Mouse (Mus musculus) lung, embryonic 15.5 days (tissue): Measurements from ENCODE around the gene Gm9999. TPM values are rescaled to one million over a fixed set of nuclear protein-coding genes. Genes with fewer than 3 reads are reported as not detected.

ENCODE experiments used
- ATAC-seq: fragments of 200-750 bp; cut with Nextera tagmentation; 2 replicates; pipeline ENCODE4 v1.8.0; 2017; ENCODE audit warnings: moderate number of reproducible peaks, borderline replicate concordance; ENCODE audit not compliant: low FRiP score, low TSS enrichment; ENCODE audit errors: extremely low read depth
- H3K27ac ChIP-seq: fragments of 300-500 bp; sonication (generic); 2 replicates; pipeline ENCODE4 v1.5.1; 2015; ENCODE audit warnings: moderate library complexity, mild to moderate bottlenecking, inconsistent platforms
- H3K27me3 ChIP-seq: fragments of 300-500 bp; sonication (generic); 2 replicates; pipeline ENCODE4 v1.6.1; 2015; ENCODE audit warnings: inconsistent platforms
- H3K36me3 ChIP-seq: fragments of 300-500 bp; sonication (generic); 2 replicates; pipeline ENCODE4 v1.6.1; 2015; ENCODE audit warnings: inconsistent platforms
- H3K4me1 ChIP-seq: fragments of 300-500 bp; sonication (generic); 2 replicates; pipeline ENCODE4 v1.6.1; 2015; ENCODE audit warnings: inconsistent platforms
- H3K4me2 ChIP-seq: fragments of 300-500 bp; sonication (generic); 2 replicates; pipeline ENCODE4 v1.6.1; 2015; ENCODE audit warnings: inconsistent platforms, mild to moderate bottlenecking, moderate library complexity
- H3K4me3 ChIP-seq: fragments of 300-500 bp; sonication (generic); 2 replicates; pipeline ENCODE4 v1.5.1; 2015; ENCODE audit warnings: mild to moderate bottlenecking, inconsistent platforms
- H3K9ac ChIP-seq: fragments of 300-500 bp; sonication (generic); 2 replicates; pipeline ENCODE4 v1.6.1; 2015; ENCODE audit warnings: inconsistent platforms
- H3K9me3 ChIP-seq: fragments of 300-500 bp; sonication (generic); 2 replicates; pipeline ENCODE4 v1.6.1; 2016; ENCODE audit warnings: inconsistent platforms
- WGBS: fragments of 180-500 bp; shearing (Covaris S2); methylation state at CpG from one replicate; pipeline ENCODE4 v1.1.7; 2015; 5-methylcytosine and 5-hydroxymethylcytosine counted together
- polyA plus RNA-seq: library from polyadenylated mRNA; unstranded; fragments of >200 nt; fragmentation: Nextera tagmentation; extraction: Ambion mirVana; gene quantifications from 2 replicates; pipeline ENCODE4 v1.2.1, GENCODE M21; 2015

The Gm9999 gene
- polyA plus RNA-seq, 1 experiment from 2014 or later, result not detected

- no peak overlapping the region for H3K9ac ChIP-seq
- H3K4me3 ChIP-seq, result no peak overlapping the region
- no peaks in the 10 kb centered on the region for H3K9me3 ChIP-seq
- H3K36me3 ChIP-seq, result no peaks in the 10 kb centered on the region
- no peaks in the 10 kb centered on the region for H3K27me3 ChIP-seq
- no peaks in the 10 kb centered on the region for H3K4me1 ChIP-seq
- no peak for ATAC-seq
- no peak overlapping the region for H3K27ac ChIP-seq
- WGBS, result 84% methylated on average over 4 of the region's 4 CpGs
- H3K4me2 ChIP-seq, result no peak overlapping the region
Observed at GRCm38 (mm10) chr7:47034785-47035384, 51.5 kb downstream of the Gm9999 start.

GRCm38 (mm10) chr7:47035426-47035825 lies 52.0 kb downstream of the Gm9999 start:
- Histone ChIP-seq H3K27me3 (no peaks in the 10 kb centered on the region), H3K9me3 (no peaks in the 10 kb centered on the region), H3K4me3 (no peak overlapping the region), H3K4me1 (no peaks in the 10 kb centered on the region), H3K36me3 (no peaks in the 10 kb centered on the region), H3K9ac (no peak overlapping the region), H3K4me2 (no peak overlapping the region), H3K27ac (no peak overlapping the region)
- no peak for ATAC-seq
- 66% methylated on average over 8 of the region's 8 CpGs for WGBS

Other genes with a start within 250 kb of the Gm9999 start
- gene Saa1, start 240.6 kb upstream of the Gm9999 start, polyA plus RNA-seq, result 0.12 and 0.20 TPM in 2 replicates
- gene Saa2, start 231.8 kb upstream of the Gm9999 start, polyA plus RNA-seq, result not detected in 2 replicates
- 19.3 and 21.3 TPM in 2 replicates for gene Hps5, start 187.5 kb upstream of the Gm9999 start, polyA plus RNA-seq
- gene Gtf2h1, start 187.5 kb upstream of the Gm9999 start, polyA plus RNA-seq, result 40.6 and 43.8 TPM in 2 replicates
- 1,840 and 1,954 TPM in 2 replicates for gene Ldha, start 142.1 kb upstream of the Gm9999 start, polyA plus RNA-seq
- 0.14 TPM in 1 of 2 replicates, not detected in the other for gene Ldhc, start 122.4 kb upstream of the Gm9999 start, polyA plus RNA-seq
- gene Tsg101, start 63.6 kb upstream of the Gm9999 start, polyA plus RNA-seq, result 157 and 163 TPM in 2 replicates
- 12.1 and 13.1 TPM in 2 replicates for gene Uevld, start 25.1 kb upstream of the Gm9999 start, polyA plus RNA-seq
- 22.8 and 23.3 TPM in 2 replicates for gene Spty2d1, start 24.8 kb downstream of the Gm9999 start, polyA plus RNA-seq
- gene Tmem86a, start 67.0 kb downstream of the Gm9999 start, polyA plus RNA-seq, result 44.9 and 45.5 TPM in 2 replicates
- gene Ptpn5, start 150.1 kb downstream of the Gm9999 start, polyA plus RNA-seq, result 6.5 and 6.9 TPM in 2 replicates
- not detected in 2 replicates for gene Mrgpra6, start 221.3 kb downstream of the Gm9999 start, polyA plus RNA-seq